Mouse (Mus musculus) ovary, adult 2 months (tissue): ENCODE measurements around the gene Olfr1535. TPM values are rescaled to one million over a fixed set of nuclear protein-coding genes. Genes with fewer than 3 reads are reported as not detected.

Source experiments
- polyA plus RNA-seq: library from polyadenylated mRNA; depleted of rRNA; stranded (reverse); fragments of >200 nt; gene quantifications from 2 replicates; pipeline ENCODE4 v1.2.3, GENCODE M21; 2012; rRNA removed

Olfr1535 gene
- polyA plus RNA-seq: not detected in 2 replicates

GRCm38 (mm10) chr13:21559793-21560192 lies at the start of gene Olfr1535:
Gene Olfr1535, minus strand, starts transcription at chr13:21559893.

GRCm38 (mm10) chr13:21581659-21582058 lies 22.0 kb upstream of the Olfr1535 start, which contains the start of gene Olfr1364:
Gene Olfr1364, minus strand, starts transcription at chr13:21581759.

GRCm38 (mm10) chr13:21542708-21543107 lies 17.0 kb downstream of the Olfr1535 start, which contains the start of gene Olfr1366:
Gene Olfr1366, minus strand, starts transcription at chr13:21542808.

GRCm38 (mm10) chr13:21530781-21531201 lies 28.9 kb downstream of the Olfr1535 start, which contains the start of gene Zkscan8:
Gene Zkscan8, minus strand, starts transcription at chr13:21531120.

Other genes with a start within 250 kb of the Olfr1535 start
- gene Gpx6, start 247.8 kb downstream of the Olfr1535 start, polyA plus RNA-seq: 0.23 and 0.26 TPM in 2 replicates
- gene Olfr1367, start 213.0 kb downstream of the Olfr1535 start, polyA plus RNA-seq: not detected in 2 replicates
- gene Zscan12, start 197.1 kb downstream of the Olfr1535 start, polyA plus RNA-seq: 1.2 and 1.6 TPM in 2 replicates
- 35.7 and 38.6 TPM in 2 replicates for gene Zkscan3, start 157.1 kb downstream of the Olfr1535 start, polyA plus RNA-seq
- 0.51 and 0.62 TPM in 2 replicates for gene Pgbd1, start 118.8 kb downstream of the Olfr1535 start, polyA plus RNA-seq
- 7.9 and 10.2 TPM in 2 replicates for gene Zscan26, start 106.2 kb downstream of the Olfr1535 start, polyA plus RNA-seq
- gene Nkapl, start 91.4 kb downstream of the Olfr1535 start, polyA plus RNA-seq: 0.34 and 0.45 TPM in 2 replicates
- gene Zkscan4, start 81.0 kb downstream of the Olfr1535 start, polyA plus RNA-seq: 1.6 and 2.2 TPM in 2 replicates
- gene Gm10065, start 80.5 kb downstream of the Olfr1535 start, polyA plus RNA-seq: not detected in 2 replicates
- 0.14 TPM in 1 of 2 replicates, not detected in the other for gene AK157302, start 64.7 kb downstream of the Olfr1535 start, polyA plus RNA-seq
- 9.0 and 18.5 TPM in 2 replicates for gene Gm11273, start 58.5 kb downstream of the Olfr1535 start, polyA plus RNA-seq
- 3.6 and 3.9 TPM in 2 replicates for gene Zkscan8, start 28.8 kb downstream of the Olfr1535 start, polyA plus RNA-seq
- not detected in 2 replicates for gene Olfr1366, start 17.1 kb downstream of the Olfr1535 start, polyA plus RNA-seq
- not detected in 2 replicates for gene Olfr1364, start 21.9 kb upstream of the Olfr1535 start, polyA plus RNA-seq
- gene Olfr1362, start 54.1 kb upstream of the Olfr1535 start, polyA plus RNA-seq: not detected in 2 replicates
- gene Olfr11, start 82.6 kb upstream of the Olfr1535 start, polyA plus RNA-seq: not detected in 2 replicates
- gene Olfr1361, start 103.5 kb upstream of the Olfr1535 start, polyA plus RNA-seq: not detected in 2 replicates
- not detected in 2 replicates for gene Olfr1360, start 117.5 kb upstream of the Olfr1535 start, polyA plus RNA-seq
- not detected in 2 replicates for gene Olfr1359, start 138.2 kb upstream of the Olfr1535 start, polyA plus RNA-seq
- 7.5 and 13.6 TPM in 2 replicates for gene Hist1h2bl, start 156.2 kb upstream of the Olfr1535 start, polyA plus RNA-seq
- gene Hist1h2ai, start 156.5 kb upstream of the Olfr1535 start, polyA plus RNA-seq: 82.9 and 155 TPM in 2 replicates
- gene Hist1h3h, start 157.8 kb upstream of the Olfr1535 start, polyA plus RNA-seq: 77.1 and 77.2 TPM in 2 replicates
- 8.9 and 11.6 TPM in 2 replicates for gene Hist1h2bm, start 162.2 kb upstream of the Olfr1535 start, polyA plus RNA-seq
- 7.1 and 10.2 TPM in 2 replicates for gene Hist1h4j, start 175.2 kb upstream of the Olfr1535 start, polyA plus RNA-seq
- 40.6 and 44.5 TPM in 2 replicates for gene Hist1h4k, start 190.6 kb upstream of the Olfr1535 start, polyA plus RNA-seq
- 46.6 and 59.1 TPM in 2 replicates for gene Hist1h2ak, start 193.9 kb upstream of the Olfr1535 start, polyA plus RNA-seq
- gene Hist1h2bn, start 194.2 kb upstream of the Olfr1535 start, polyA plus RNA-seq: 20.8 and 32.3 TPM in 2 replicates
- 2.2 and 3.3 TPM in 2 replicates for gene Hist1h1b, start 220.7 kb upstream of the Olfr1535 start, polyA plus RNA-seq
- gene Hist1h3i, start 223.5 kb upstream of the Olfr1535 start, polyA plus RNA-seq: 60.0 and 85.2 TPM in 2 replicates
- gene Hist1h2an, start 227.3 kb upstream of the Olfr1535 start, polyA plus RNA-seq: 25.0 and 44.3 TPM in 2 replicates
- 7.3 and 7.7 TPM in 2 replicates for gene Hist1h2bp, start 227.6 kb upstream of the Olfr1535 start, polyA plus RNA-seq